Mouse (Mus musculus) stomach, embryonic 15.5 days (tissue): Measurements from ENCODE around the gene Slc38a10. TPM values are rescaled to one million over a fixed set of nuclear protein-coding genes. Genes with fewer than 3 reads are reported as not detected.

Experiments used
- ATAC-seq: fragments of 200-750 bp; cut with Nextera tagmentation; 2 replicates; pipeline ENCODE4 v1.8.0; 2017; ENCODE audit warnings: low read depth, moderate number of reproducible peaks, moderate TSS enrichment; ENCODE audit not compliant: insufficient read depth, low FRiP score
- H3K27ac ChIP-seq: fragments of 300-500 bp; sonication (generic); 2 replicates; pipeline ENCODE4 v1.5.1; 2015; ENCODE audit warnings: mild to moderate bottlenecking, inconsistent platforms
- H3K27me3 ChIP-seq: fragments of 300-500 bp; sonication (generic); replicated peaks from 2 replicates; pipeline ENCODE4 v1.6.1; 2015; ENCODE audit warnings: inconsistent platforms
- H3K36me3 ChIP-seq: fragments of 300-500 bp; sonication (generic); 2 replicates; pipeline ENCODE4 v1.6.1; 2015; ENCODE audit warnings: inconsistent platforms
- H3K4me1 ChIP-seq: fragments of 300-500 bp; sonication (generic); 2 replicates; pipeline ENCODE4 v1.6.1; 2015; ENCODE audit warnings: inconsistent platforms
- H3K4me2 ChIP-seq: fragments of 300-500 bp; sonication (generic); 2 replicates; pipeline ENCODE4 v1.6.1; 2015; ENCODE audit warnings: mild to moderate bottlenecking, inconsistent platforms
- H3K4me3 ChIP-seq: fragments of 300-500 bp; sonication (generic); replicated peaks from 2 replicates; pipeline ENCODE4 v1.5.1; 2015; ENCODE audit warnings: inconsistent platforms
- H3K9ac ChIP-seq: fragments of 300-500 bp; sonication (generic); 2 replicates; pipeline ENCODE4 v1.6.1; 2015; ENCODE audit warnings: inconsistent platforms
- H3K9me3 ChIP-seq: fragments of 300-500 bp; sonication (generic); 2 replicates; pipeline ENCODE4 v1.6.1; 2016; ENCODE audit warnings: inconsistent platforms
- WGBS: fragments of 180-500 bp; shearing (Covaris S2); methylation state at CpG from one replicate; pipeline ENCODE4 v1.1.7; 2015; 5-methylcytosine and 5-hydroxymethylcytosine counted together
- polyA plus RNA-seq: library from polyadenylated mRNA; unstranded; fragments of >200 nt; fragmentation: Nextera tagmentation; extraction: Ambion mirVana; gene quantifications from 2 replicates; pipeline ENCODE4 v1.2.1, GENCODE M21; 2015

Gene Slc38a10
- polyA plus RNA-seq, 1 experiment from 2014 or later = 87.2 TPM

DNA sequence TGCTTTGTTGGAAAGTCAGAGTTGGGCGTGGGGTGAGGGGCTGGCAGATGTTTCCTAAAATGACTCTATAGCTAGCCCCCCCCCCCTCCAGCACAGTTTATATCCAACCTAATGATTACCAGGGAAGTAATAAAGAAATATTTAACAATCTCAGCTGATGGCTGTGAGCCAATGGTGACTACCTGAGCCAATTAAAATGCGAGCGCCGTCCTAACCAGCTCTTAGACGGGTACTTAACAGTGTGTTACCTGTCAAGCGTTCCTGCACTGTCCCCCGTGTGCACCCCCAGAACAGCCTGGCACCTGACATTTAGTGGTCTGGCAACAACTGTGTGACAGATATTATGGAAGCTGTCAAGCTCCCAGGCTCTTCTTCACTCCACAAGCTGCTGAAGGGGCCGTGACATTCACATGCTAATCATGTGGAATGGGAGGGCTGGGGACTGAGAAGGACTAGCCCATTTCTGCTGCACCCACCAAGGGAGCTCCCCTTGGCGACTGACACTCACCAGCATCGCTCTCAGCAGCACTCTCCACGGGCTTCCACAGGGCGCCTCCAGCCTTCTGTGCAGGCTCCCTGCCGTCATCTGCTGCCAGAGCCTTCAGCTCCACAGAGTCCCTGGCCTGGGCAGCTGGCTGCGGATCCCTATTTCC lies 41.5 kb downstream of the Slc38a10 start:
- no peaks in the 10 kb centered on the region for H3K9me3 ChIP-seq
- H3K9ac ChIP-seq = no peak overlapping the region
- no peak for ATAC-seq
- no peaks in the 10 kb centered on the region for H3K27me3 ChIP-seq
- 0 out of 2 replicates have a peak, but pooled peaks cover 2% of the 10 kb centered on the region for H3K4me1 ChIP-seq
- no peak overlapping the region for H3K4me2 ChIP-seq
- no peak overlapping the region for H3K27ac ChIP-seq
- 83% methylated on average over 14 of the region's 14 CpGs for WGBS
- no peak overlapping the region for H3K4me3 ChIP-seq
- H3K36me3 ChIP-seq = peaks cover 31% of the 10 kb centered on the region; the same call in 1 of the 2 replicates

- H3K36me3 ChIP-seq = peaks cover 29% of the 10 kb centered on the region; the same call in 1 of the 2 replicates
Measured at GRCm38 (mm10) chr11:120107796-120108195, 43.4 kb downstream of the Slc38a10 start.

GRCm38 (mm10) chr11:120107026-120107425 lies 44.1 kb downstream of the Slc38a10 start:
- Histone ChIP-seq H3K4me1 (0 out of 2 replicates have a peak, but pooled peaks cover 2% of the 10 kb centered on the region), H3K9ac (no peak overlapping the region), H3K4me2 (no peak overlapping the region), H3K4me3 (no peak overlapping the region), H3K36me3 (peaks cover 29% of the 10 kb centered on the region; the same call in 1 of the 2 replicates), H3K9me3 (no peaks in the 10 kb centered on the region), H3K27me3 (no peaks in the 10 kb centered on the region), H3K27ac (no peak overlapping the region)
- no peak for ATAC-seq
- 66% methylated on average over 2 of the region's 2 CpGs for WGBS

More at GRCm38 (mm10) chr11:120107796-120108195, 43.4 kb downstream of the Slc38a10 start:
- WGBS = 83% methylated on average over 9 of the region's 9 CpGs
- ATAC-seq = no peak
- no peaks in the 10 kb centered on the region for H3K9me3 ChIP-seq
- no peak overlapping the region for H3K4me2 ChIP-seq
- no peak overlapping the region for H3K27ac ChIP-seq
- no peak overlapping the region for H3K9ac ChIP-seq
- 0 out of 2 replicates have a peak, but pooled peaks cover 2% of the 10 kb centered on the region for H3K4me1 ChIP-seq
- H3K27me3 ChIP-seq = no peaks in the 10 kb centered on the region
- no peak overlapping the region for H3K4me3 ChIP-seq

DNA sequence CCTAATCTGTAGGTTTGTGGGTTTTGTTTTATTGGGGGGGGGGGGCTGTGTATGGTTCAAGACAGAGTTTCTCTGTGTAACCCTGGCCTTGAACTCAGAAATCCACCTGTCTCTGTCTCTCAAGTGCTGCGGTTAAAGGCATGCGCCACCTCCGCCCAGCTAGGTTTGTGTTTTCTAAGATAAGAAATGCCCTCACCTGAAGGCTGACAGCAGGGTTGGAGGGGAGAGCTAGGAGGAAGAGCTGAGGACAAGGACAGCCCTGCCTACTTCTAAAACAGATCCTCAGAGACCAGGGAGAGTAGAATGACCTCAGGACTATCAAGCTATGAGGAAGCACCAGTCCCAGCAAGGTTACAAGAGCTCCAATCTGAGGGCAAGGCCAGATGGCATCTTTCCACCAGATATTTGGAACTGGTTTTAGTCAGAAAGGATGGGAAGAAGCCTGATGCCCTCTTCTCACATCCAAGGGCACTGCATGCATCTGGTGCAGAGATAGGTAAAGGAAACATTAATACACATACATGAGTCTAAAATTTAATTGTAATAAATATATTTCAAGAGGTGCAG lies 47.6 kb downstream of the Slc38a10 start:
- no peaks in the 10 kb centered on the region for H3K9me3 ChIP-seq
- H3K4me1 ChIP-seq = peaks cover 12% of the 10 kb centered on the region
- 77% methylated on average over 3 of the region's 3 CpGs for WGBS
- H3K27me3 ChIP-seq = no peaks in the 10 kb centered on the region
- no peak overlapping the region for H3K27ac ChIP-seq
- no peak overlapping the region for H3K4me2 ChIP-seq
- peaks cover 21% of the 10 kb centered on the region for H3K36me3 ChIP-seq
- no peak overlapping the region for H3K4me3 ChIP-seq
- H3K9ac ChIP-seq = no peak overlapping the region
- no peak for ATAC-seq

GRCm38 (mm10) chr11:120101036-120101435 lies 50.1 kb downstream of the Slc38a10 start:
- H3K4me3 ChIP-seq = no peak overlapping the region
- H3K9me3 ChIP-seq = no peaks in the 10 kb centered on the region
- peaks cover 18% of the 10 kb centered on the region for H3K4me1 ChIP-seq
- peaks cover 15% of the 10 kb centered on the region for H3K36me3 ChIP-seq
- no peak overlapping the region for H3K9ac ChIP-seq
- H3K27ac ChIP-seq = no peak overlapping the region
- no peak overlapping the region for H3K4me2 ChIP-seq
- WGBS = 1% methylated on average over 3 of the region's 3 CpGs
- no peak for ATAC-seq
- no peaks in the 10 kb centered on the region for H3K27me3 ChIP-seq

DNA sequence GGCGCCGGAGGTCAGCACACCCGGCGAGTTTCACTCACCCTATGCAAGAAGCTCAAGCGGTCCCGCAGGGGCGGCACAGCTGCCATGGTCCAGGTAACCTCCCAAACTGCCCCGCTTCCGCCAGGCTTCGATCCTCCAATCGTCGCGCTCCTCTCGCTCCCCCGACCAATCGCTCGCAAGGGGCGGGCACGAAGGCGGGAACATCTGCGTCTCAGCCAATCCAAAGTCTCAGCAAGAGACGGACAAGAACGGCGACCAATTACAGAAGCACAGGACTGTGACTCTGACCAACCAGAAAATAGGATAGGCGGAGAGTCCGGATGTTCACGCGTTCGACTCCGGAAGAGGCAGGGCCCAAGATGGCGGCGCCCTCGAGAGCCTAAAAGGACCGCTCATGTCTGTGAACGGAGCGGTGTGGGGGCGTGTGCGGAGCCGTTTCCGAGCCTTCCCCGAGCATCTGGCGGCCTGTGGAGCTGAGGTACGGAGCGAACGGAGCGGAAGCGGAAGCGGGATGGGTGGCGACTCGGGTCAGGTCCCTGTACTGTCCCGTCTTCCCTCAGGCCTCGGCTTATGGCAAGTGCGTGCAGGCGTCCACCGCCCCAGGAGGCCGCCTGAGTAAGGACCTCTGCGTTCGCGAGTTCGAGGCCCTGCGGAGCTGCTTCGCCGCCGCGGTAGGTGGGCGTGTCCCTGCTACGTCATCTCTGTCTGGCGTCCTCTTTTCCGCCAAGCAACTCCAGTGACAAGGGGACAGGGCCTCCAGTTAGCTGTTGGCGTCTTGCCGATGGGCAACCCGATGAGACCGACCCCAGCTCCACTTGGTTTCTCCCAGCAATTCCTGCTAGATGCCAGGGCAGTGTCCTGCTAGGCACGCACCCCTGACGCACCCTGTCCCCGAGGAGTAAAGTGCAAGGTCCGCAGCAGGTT lies 52.3 kb downstream of the Slc38a10 start, which contains the start of the genes Tepsin and Ndufaf8:
TSS of gene Tepsin (minus strand) at position 144 of the 924 bp plus-strand sequence.
TSS of gene Ndufaf8 (plus strand) at position 341 of the 924 bp plus-strand sequence.
- peak within 1 kb of the TSS; percentile 84 for H3K4me3 ChIP-seq
- H3K27me3 ChIP-seq = no peaks in the 10 kb centered on the region
- H3K9ac ChIP-seq = peak within 1 kb of the TSS; percentile 86
- H3K36me3 ChIP-seq = peaks cover 16% of the 10 kb centered on the region
- peak within 1 kb of the TSS; percentile 89 for H3K4me2 ChIP-seq
- no peaks in the 10 kb centered on the region for H3K9me3 ChIP-seq
- peak; percentile 98 for ATAC-seq
- H3K27ac ChIP-seq = peak within 1 kb of the TSS; percentile 96
- H3K4me1 ChIP-seq = peaks cover 18% of the 10 kb centered on the region
- WGBS = under 1% methylated on average over 77 of the region's 77 CpGs

DNA sequence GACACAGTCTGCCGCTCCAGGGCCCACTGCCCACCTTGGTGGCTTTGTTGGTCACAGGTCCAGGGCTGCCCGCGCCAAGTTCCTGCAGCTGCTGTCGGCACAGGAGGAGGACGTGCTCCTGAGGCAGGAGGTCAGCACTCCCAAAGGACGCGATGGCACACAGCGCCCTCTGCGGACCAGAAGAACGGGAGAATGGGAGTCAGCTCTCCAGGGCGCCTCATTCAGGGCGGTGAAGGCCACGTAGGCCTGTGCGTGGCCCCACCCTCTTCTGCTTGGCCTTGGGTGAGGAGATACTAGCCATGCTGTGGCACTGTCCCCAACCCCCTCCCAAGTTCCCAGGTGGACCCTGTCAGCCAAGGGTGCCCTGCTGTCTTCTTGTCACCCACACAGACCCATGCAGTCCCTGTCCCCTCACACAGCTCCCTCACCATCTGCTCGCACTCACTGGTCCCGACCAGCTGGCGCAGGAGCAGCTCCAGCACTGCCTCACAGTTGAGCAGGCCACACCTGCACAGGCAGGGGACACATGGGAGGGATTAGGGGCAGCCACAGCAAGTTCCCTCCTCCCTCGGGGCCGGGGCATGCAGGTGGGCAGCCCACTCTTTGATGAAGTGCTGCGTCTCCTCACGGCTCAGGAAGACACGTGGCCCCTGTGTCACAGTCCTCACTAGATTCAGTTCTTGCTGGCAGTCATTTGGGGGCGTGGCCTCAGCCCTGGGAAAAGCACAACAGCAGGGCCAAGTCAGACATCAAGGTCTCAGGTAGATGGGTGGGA lies 58.1 kb downstream of the Slc38a10 start:
- H3K36me3 ChIP-seq = peaks cover 41% of the 10 kb centered on the region
- H3K4me1 ChIP-seq = peaks cover 7% of the 10 kb centered on the region
- H3K27ac ChIP-seq = peak overlapping the region; percentile 54; the same call in 1 of the 2 replicates
- 77% methylated on average over 23 of the region's 23 CpGs for WGBS
- no peak overlapping the region for H3K4me3 ChIP-seq
- H3K27me3 ChIP-seq = no peaks in the 10 kb centered on the region
- no peak overlapping the region for H3K9ac ChIP-seq
- peak; percentile 15; the same call in 1 of the 2 replicates for ATAC-seq
- H3K4me2 ChIP-seq = no peak overlapping the region
- H3K9me3 ChIP-seq = no peaks in the 10 kb centered on the region

GRCm38 (mm10) chr11:120090661-120091060 lies 60.5 kb downstream of the Slc38a10 start:
- 88% methylated on average over 4 of the region's 4 CpGs for WGBS
- H3K27ac ChIP-seq = no peak overlapping the region
- no peak overlapping the region for H3K4me3 ChIP-seq
- peaks cover 10% of the 10 kb centered on the region for H3K4me1 ChIP-seq
- peaks cover 36% of the 10 kb centered on the region for H3K36me3 ChIP-seq
- no peaks in the 10 kb centered on the region for H3K27me3 ChIP-seq
- no peak overlapping the region for H3K9ac ChIP-seq
- ATAC-seq = no peak
- no peaks in the 10 kb centered on the region for H3K9me3 ChIP-seq
- no peak overlapping the region for H3K4me2 ChIP-seq

- Histone ChIP-seq H3K4me3 (peak within 1 kb of the TSS; percentile 97), H3K9ac (peak within 1 kb of the TSS; percentile 95), H3K9me3 (no peaks in the 10 kb centered on the region), H3K4me2 (peak within 1 kb of the TSS; percentile 92), H3K27ac (peak within 1 kb of the TSS; percentile 77; the same call in 1 of the 2 replicates), H3K27me3 (no peaks in the 10 kb centered on the region), H3K36me3 (peaks cover 22% of the 10 kb centered on the region), H3K4me1 (peaks cover 18% of the 10 kb centered on the region)
- under 1% methylated on average over 42 of the region's 42 CpGs for WGBS
- peak; percentile 99 for ATAC-seq
Measured at GRCm38 (mm10) chr11:120086702-120087152, 64.4 kb downstream of the Slc38a10 start, which contains the start of gene Cep131. Gene Cep131 (minus strand): TSS chr11:120086827.

GRCm38 (mm10) chr11:120085891-120086627 lies 65.1 kb downstream of the Slc38a10 start:
- WGBS = under 1% methylated on average over 25 of the region's 25 CpGs
- Histone ChIP-seq H3K9me3 (no peaks in the 10 kb centered on the region), H3K36me3 (peaks cover 15% of the 10 kb centered on the region; the same call in 1 of the 2 replicates), H3K4me2 (peak overlapping the region; percentile 92), H3K27me3 (no peaks in the 10 kb centered on the region), H3K4me1 (peaks cover 18% of the 10 kb centered on the region), H3K9ac (peak overlapping the region; percentile 95), H3K27ac (peak overlapping the region; percentile 77; the same call in 1 of the 2 replicates), H3K4me3 (peak overlapping the region; percentile 97)
- peak; percentile 25 for ATAC-seq
